Mouse (Mus musculus) cerebellum, adult 18-20 months (tissue): ENCODE data around the gene Mrgbp.

ENCODE experiments used
- DNase-seq, 2 experiments: peaks; one replicate each; pipeline ENCODE4 v3.0.0; 2021

The Mrgbp gene

GRCm38 (mm10) chr2:180597490-180597889 is 16.4 kb downstream of the Mrgbp start, which contains the start of gene Col9a3:
Gene Col9a3, plus strand, starts transcription at chr2:180597790.
- no peak for DNase-seq

DNA sequence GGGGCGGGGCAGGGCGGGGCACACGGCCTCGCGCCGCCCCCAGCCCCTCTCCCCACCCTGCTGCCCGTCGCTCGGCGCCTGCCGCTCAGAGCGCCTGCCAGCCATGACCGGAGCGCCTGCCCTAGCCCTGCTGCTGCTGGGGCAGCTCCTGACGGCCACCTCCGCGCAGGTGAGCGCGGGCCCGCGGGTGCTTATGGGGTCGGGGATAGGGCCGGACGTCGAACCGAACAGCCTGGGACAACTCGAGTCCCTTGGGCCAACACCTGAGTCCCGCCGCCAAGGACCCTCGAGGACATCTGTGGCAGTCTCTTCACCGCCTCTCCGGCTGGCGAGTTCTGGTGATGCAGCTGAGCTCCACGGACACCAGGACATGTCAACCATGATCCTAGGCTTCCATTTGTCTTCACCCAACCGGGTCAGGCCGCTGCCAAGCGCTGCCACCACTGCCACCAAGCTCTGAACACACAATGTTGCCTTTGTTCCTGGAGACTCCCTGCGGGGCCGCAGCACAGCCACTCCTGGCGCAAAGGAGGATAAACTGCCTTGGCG is 17.1 kb downstream of the Mrgbp start:
- DNase-seq: peak in 1 of 2 experiments; percentile 34

DNA sequence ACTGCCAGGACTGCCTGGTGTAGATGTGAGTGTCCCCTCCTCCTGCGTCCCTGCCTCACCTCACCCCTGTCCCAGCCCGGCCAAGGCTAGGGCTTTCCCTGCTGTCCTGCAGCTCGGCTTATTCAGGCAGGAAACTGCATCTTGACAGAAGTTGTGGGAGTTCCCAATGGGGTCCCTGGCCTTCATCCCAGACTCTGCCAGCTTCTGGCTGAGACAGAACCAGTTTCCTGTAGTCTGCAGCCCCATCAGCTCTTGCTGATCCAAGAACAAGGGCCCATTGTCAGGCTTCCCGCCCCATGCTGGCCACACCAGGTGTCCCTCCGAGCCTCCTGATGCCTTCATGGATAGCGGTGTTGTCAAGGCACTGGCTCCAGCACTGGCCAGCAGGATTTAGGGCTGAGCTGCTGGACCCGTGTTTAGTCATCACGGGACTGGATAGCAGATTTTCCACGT is 19.5 kb downstream of the Mrgbp start:
- DNase-seq: peak; percentile 57 to 63

DNA sequence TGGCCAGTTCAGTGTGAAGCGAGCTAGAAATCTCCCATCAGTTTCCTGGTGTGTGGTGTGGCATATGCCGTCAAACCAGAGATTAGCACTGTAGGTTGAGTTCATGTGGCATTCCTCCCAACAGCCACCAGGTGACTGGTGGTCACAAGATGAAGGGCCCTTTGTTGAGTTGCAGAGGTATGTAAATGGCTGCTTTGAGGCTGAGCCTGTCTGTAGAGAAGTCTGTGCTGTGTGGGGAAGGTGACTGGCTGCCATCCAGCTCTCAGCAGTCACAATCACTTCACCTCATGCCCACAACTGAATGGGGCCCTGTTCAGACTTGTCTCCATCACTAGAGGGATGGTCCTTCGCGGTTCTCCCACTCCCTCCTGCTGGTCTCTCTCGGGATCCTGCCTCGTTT is 23.7 kb downstream of the Mrgbp start:
- no peak for DNase-seq

- no peak for DNase-seq
Observed at GRCm38 (mm10) chr2:180610283-180610682, 29.2 kb downstream of the Mrgbp start.

GRCm38 (mm10) chr2:180611882-180612281 is 30.8 kb downstream of the Mrgbp start:
- no peak for DNase-seq
